Mouse (Mus musculus) G1E (cell line): ENCODE measurements around the gene Mmp21.

Experiments
- CTCF ChIP-seq: IDR thresholded peaks from 2 replicates; pipeline ENCODE4 v1.5.1; 2012; ENCODE audit warnings: low read depth, low read length, inconsistent platforms, mixed read lengths
- POLR2AphosphoS5 ChIP-seq: IDR thresholded peaks from 2 replicates; pipeline ENCODE4 v1.6.1; 2012; ENCODE audit warnings: low read depth, low read length, inconsistent platforms; ENCODE audit not compliant: insufficient replicate concordance
- TAL1 ChIP-seq: conservative IDR thresholded peaks from 2 replicates; pipeline ENCODE4 v1.6.1; 2012; ENCODE audit warnings: low read depth, low read length, inconsistent platforms, mixed read lengths

DNA sequence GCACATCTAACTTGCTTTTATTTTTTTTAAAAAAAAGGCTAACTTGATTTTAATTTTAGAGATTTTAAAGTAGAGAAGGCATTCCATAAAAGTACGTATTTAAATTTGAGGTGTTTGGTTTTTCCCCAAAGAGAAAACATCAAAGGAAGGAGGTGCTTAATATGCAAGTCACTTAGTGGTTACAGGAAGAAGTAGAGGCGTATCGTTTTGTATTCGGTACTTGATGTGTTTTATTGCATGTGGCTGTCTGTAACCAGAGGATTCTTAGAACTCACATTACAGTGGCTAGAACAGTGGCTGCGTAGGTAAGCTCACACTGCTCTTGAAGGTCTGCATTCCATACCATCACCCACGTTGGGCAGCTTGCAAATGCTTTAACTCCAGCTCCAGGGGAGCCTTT lies 34.1 kb downstream of the Mmp21 start:
- TF ChIP-seq CTCF (no peak), TAL1 (no peak), POLR2AphosphoS5 (no peak)
